Mouse (Mus musculus) C2C12 (cell line): Measurements from ENCODE around the gene Pde4dip. TPM values are rescaled to one million over a fixed set of nuclear protein-coding genes. Genes with fewer than 3 reads are reported as not detected.

ENCODE experiments used
- H3K27me3 ChIP-seq: one replicate; pipeline ENCODE4 v1.6.1; 2011; ENCODE audit not compliant: control insufficient read depth, insufficient read depth, insufficient read length
- H3K36me3 ChIP-seq: one replicate; pipeline ENCODE4 v1.6.1; 2011; ENCODE audit not compliant: control insufficient read depth, insufficient read depth
- H3K4me3 ChIP-seq: one replicate; pipeline ENCODE4 v1.5.1; 2011; ENCODE audit warnings: mild to moderate bottlenecking, control low read depth; ENCODE audit not compliant: poor library complexity, insufficient read depth, severe bottlenecking
- H3K79me2 ChIP-seq: one replicate; pipeline ENCODE4 v1.6.1; 2011; ENCODE audit not compliant: control insufficient read depth, insufficient read depth
- H3K79me3 ChIP-seq: one replicate; pipeline ENCODE4 v1.6.1; 2011; ENCODE audit warnings: low read depth, control low read depth
- H3ac ChIP-seq: one replicate; pipeline ENCODE3; 2011; ENCODE audit warnings: low read depth; ENCODE audit not compliant: control insufficient read depth, insufficient read length
- CEBPB ChIP-seq: IDR thresholded peaks from one replicate; pipeline ENCODE4 v1.6.1; 2011; ENCODE audit warnings: low read depth, mild to moderate bottlenecking, control low read depth, moderate library complexity
- CTCF ChIP-seq: IDR thresholded peaks from one replicate; pipeline ENCODE4 v1.5.1; 2011; ENCODE audit not compliant: control insufficient read depth, insufficient read depth, insufficient read length
- FOSL1 ChIP-seq: IDR thresholded peaks from one replicate; pipeline ENCODE4 v1.8.0; 2011; ENCODE audit warnings: mild to moderate bottlenecking, low read length; ENCODE audit not compliant: poor library complexity, insufficient read depth, severe bottlenecking
- MAX ChIP-seq: IDR thresholded peaks from one replicate; pipeline ENCODE4 v1.6.1; 2011; ENCODE audit warnings: mild to moderate bottlenecking, control low read depth
- MYOD1 ChIP-seq: IDR thresholded peaks from one replicate; pipeline ENCODE4 v1.6.1; 2011; ENCODE audit warnings: low read depth; ENCODE audit not compliant: control insufficient read depth, insufficient read length
- MYOG ChIP-seq: IDR thresholded peaks from one replicate; pipeline ENCODE4 v1.6.1; 2011; ENCODE audit not compliant: control insufficient read depth, insufficient read length; ENCODE audit errors: extremely low read depth
- USF1 ChIP-seq: IDR thresholded peaks from one replicate; pipeline ENCODE4 v1.6.1; 2011; ENCODE audit warnings: low read depth, mild to moderate bottlenecking, control low read depth, moderate library complexity
- polyA plus RNA-seq: library from polyadenylated mRNA; unstranded; fragments of >200 nt; fragmentation: generic; extraction: Trizol; gene quantifications from one replicate; pipeline ENCODE4 v1.2.1, GENCODE M21; 2012; ENCODE audit warnings: missing spikeins

Pde4dip gene
- polyA plus RNA-seq, 1 experiment: 26.4 TPM

- H3K79me2 ChIP-seq: peaks cover 5% of the 10 kb centered on the region
- peaks cover 6% of the 10 kb centered on the region for H3K79me3 ChIP-seq
- no peak overlapping the region for H3K4me3 ChIP-seq
- H3K27me3 ChIP-seq: no peaks in the 10 kb centered on the region
- no peaks in the 10 kb centered on the region for H3K36me3 ChIP-seq
- H3ac ChIP-seq: no peak overlapping the region
- TF ChIP-seq MYOD1 (no peak), CEBPB (no peak), FOSL1 (no peak), MAX (no peak), USF1 (no peak), CTCF (no peak), MYOG (no peak)
Measured at GRCm38 (mm10) chr3:97818383-97818982, 70.0 kb downstream of the Pde4dip start.

GRCm38 (mm10) chr3:97811651-97812399 lies 76.7 kb downstream of the Pde4dip start:
- H3K79me2 ChIP-seq: no peaks in the 10 kb centered on the region
- H3K79me3 ChIP-seq: no peaks in the 10 kb centered on the region
- no peak overlapping the region for H3ac ChIP-seq
- no peaks in the 10 kb centered on the region for H3K36me3 ChIP-seq
- H3K27me3 ChIP-seq: no peaks in the 10 kb centered on the region
- no peak overlapping the region for H3K4me3 ChIP-seq
- TF ChIP-seq USF1: no peak

GRCm38 (mm10) chr3:97811158-97811557 lies 77.3 kb downstream of the Pde4dip start:
- no peak for TF ChIP-seq CTCF
- H3ac ChIP-seq: no peak overlapping the region
- H3K36me3 ChIP-seq: no peaks in the 10 kb centered on the region
- no peak overlapping the region for H3K4me3 ChIP-seq
- H3K79me2 ChIP-seq: no peaks in the 10 kb centered on the region
- H3K27me3 ChIP-seq: no peaks in the 10 kb centered on the region
- no peaks in the 10 kb centered on the region for H3K79me3 ChIP-seq

DNA sequence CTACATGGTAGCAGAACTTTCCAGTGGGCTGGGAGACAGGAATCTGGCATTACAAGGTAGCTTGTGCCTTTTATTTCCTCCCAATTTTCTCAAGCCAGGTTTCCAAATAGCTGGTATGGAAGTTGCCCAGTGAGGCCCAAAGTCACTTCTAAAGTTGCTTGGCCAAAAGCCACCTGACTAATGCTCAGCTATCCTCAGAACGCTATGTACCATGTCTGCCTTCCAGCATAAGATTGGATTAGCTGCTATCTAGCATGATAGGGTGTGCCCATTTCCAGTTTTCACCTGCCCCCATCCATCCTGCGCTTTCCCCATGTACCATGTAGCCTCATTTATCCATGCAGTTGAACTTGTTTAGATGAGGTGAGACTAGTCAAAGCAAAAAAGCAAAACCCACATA lies 78.2 kb downstream of the Pde4dip start:
- H3K4me3 ChIP-seq: no peak overlapping the region
- no peaks in the 10 kb centered on the region for H3K79me3 ChIP-seq
- no peaks in the 10 kb centered on the region for H3K36me3 ChIP-seq
- H3ac ChIP-seq: no peak overlapping the region
- no peaks in the 10 kb centered on the region for H3K79me2 ChIP-seq
- H3K27me3 ChIP-seq: no peaks in the 10 kb centered on the region
- TF ChIP-seq CTCF (no peak), MYOD1 (no peak), USF1 (no peak), CEBPB (no peak), MAX (no peak), MYOG (no peak), FOSL1 (no peak)

GRCm38 (mm10) chr3:97805559-97805958 lies 82.9 kb downstream of the Pde4dip start:
- H3K4me3 ChIP-seq: no peak overlapping the region
- no peak for TF ChIP-seq MYOD1
- no peak for TF ChIP-seq FOSL1
- no peak for TF ChIP-seq MAX
- TF ChIP-seq CTCF: no peak
- no peak for TF ChIP-seq MYOG
- no peak for TF ChIP-seq CEBPB
- no peak for TF ChIP-seq USF1
- no peak overlapping the region for H3ac ChIP-seq
- no peaks in the 10 kb centered on the region for H3K79me2 ChIP-seq
- no peaks in the 10 kb centered on the region for H3K36me3 ChIP-seq
- no peaks in the 10 kb centered on the region for H3K79me3 ChIP-seq
- no peaks in the 10 kb centered on the region for H3K27me3 ChIP-seq

DNA sequence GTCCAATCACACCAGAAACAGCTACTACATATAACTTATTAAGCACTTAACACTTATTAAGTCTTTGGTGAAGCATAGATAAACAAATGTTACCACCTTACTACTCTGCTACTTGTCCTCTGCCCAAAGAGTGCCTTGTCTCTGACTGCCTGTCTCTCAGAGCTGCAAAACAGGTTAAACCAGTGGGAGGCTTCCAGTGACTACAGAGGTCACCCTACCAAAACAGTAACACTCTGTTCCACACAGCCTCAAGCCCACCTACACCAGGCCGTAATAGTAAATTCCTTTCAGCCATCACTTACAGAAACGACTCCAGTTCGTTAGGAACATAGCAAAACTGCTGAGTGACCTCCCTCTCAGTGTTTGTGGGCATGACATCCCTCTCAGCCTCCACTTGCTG lies 84.8 kb downstream of the Pde4dip start:
- Histone ChIP-seq H3ac (no peak overlapping the region), H3K36me3 (no peaks in the 10 kb centered on the region), H3K27me3 (no peaks in the 10 kb centered on the region), H3K4me3 (no peak overlapping the region), H3K79me2 (no peaks in the 10 kb centered on the region), H3K79me3 (no peaks in the 10 kb centered on the region)
- TF ChIP-seq MAX: no peak
